Mouse (Mus musculus): ENCODE data around the gene Bend6.

Bend6 gene

GRCm38 (mm10) chr1:33907421-33908190 is at the start of gene Bend6:
Gene Bend6, minus strand, starts transcription at chr1:33907816.
- in situ Hi-C loops (cut with MboI; ENCODE audit: unreplicated experiment in 2 of 2) = no loop called here

- in situ Hi-C loops (cut with MboI; ENCODE audit: unreplicated experiment in 2 of 2) = no loop called here
Measured at GRCm38 (mm10) chr1:33955626-33956025, 48.0 kb upstream of the Bend6 start.

GRCm38 (mm10) chr1:33948511-33948910 is 40.9 kb upstream of the Bend6 start:
- in situ Hi-C loops (cut with MboI; ENCODE audit: unreplicated experiment in 2 of 2) = no loop called here

GRCm38 (mm10) chr1:33947838-33948237 is 40.2 kb upstream of the Bend6 start:
- in situ Hi-C loops (cut with MboI; ENCODE audit: unreplicated experiment in 2 of 2) = no loop called here

- in situ Hi-C loops (cut with MboI; ENCODE audit: unreplicated experiment in 2 of 2) = no loop called here
Measured at GRCm38 (mm10) chr1:33946601-33947395, 39.2 kb upstream of the Bend6 start.

GRCm38 (mm10) chr1:33945756-33946155 is 38.1 kb upstream of the Bend6 start:
- in situ Hi-C loops (cut with MboI; ENCODE audit: unreplicated experiment in 2 of 2) = no loop called here

- in situ Hi-C loops (cut with MboI; ENCODE audit: unreplicated experiment in 2 of 2) = no loop called here
Measured at GRCm38 (mm10) chr1:33944977-33945750, 37.5 kb upstream of the Bend6 start.

GRCm38 (mm10) chr1:33943943-33944342 is 36.3 kb upstream of the Bend6 start:
- in situ Hi-C loops (cut with MboI; ENCODE audit: unreplicated experiment in 2 of 2) = no loop called here

GRCm38 (mm10) chr1:33942638-33943037 is 35.0 kb upstream of the Bend6 start:
- in situ Hi-C loops (cut with MboI; ENCODE audit: unreplicated experiment in 2 of 2) = no loop called here

GRCm38 (mm10) chr1:33940364-33940928 is 32.8 kb upstream of the Bend6 start:
- in situ Hi-C loops (cut with MboI; ENCODE audit: unreplicated experiment in 2 of 2) = no loop called here

- in situ Hi-C loops (cut with MboI; ENCODE audit: unreplicated experiment in 2 of 2) = no loop called here
Measured at GRCm38 (mm10) chr1:33939828-33940227, 32.2 kb upstream of the Bend6 start.

- in situ Hi-C loops (cut with MboI; ENCODE audit: unreplicated experiment in 2 of 2) = no loop called here
Measured at GRCm38 (mm10) chr1:33935946-33936345, 28.3 kb upstream of the Bend6 start.

GRCm38 (mm10) chr1:33932845-33933499 is 25.4 kb upstream of the Bend6 start:
- in situ Hi-C loops (cut with MboI; ENCODE audit: unreplicated experiment in 2 of 2) = no loop called here

GRCm38 (mm10) chr1:33932196-33932595 is 24.6 kb upstream of the Bend6 start:
- in situ Hi-C loops (cut with MboI; ENCODE audit: unreplicated experiment in 2 of 2) = no loop called here

GRCm38 (mm10) chr1:33931791-33932190 is 24.2 kb upstream of the Bend6 start:
- in situ Hi-C loops (cut with MboI; ENCODE audit: unreplicated experiment in 2 of 2) = no loop called here

GRCm38 (mm10) chr1:33927466-33927865 is 19.9 kb upstream of the Bend6 start:
- in situ Hi-C loops (cut with MboI; ENCODE audit: unreplicated experiment in 2 of 2) = no loop called here

- in situ Hi-C loops (cut with MboI; ENCODE audit: unreplicated experiment in 2 of 2) = no loop called here
Measured at GRCm38 (mm10) chr1:33925283-33925682, 17.7 kb upstream of the Bend6 start.

GRCm38 (mm10) chr1:33922975-33923374 is 15.4 kb upstream of the Bend6 start:
- in situ Hi-C loops (cut with MboI; ENCODE audit: unreplicated experiment in 2 of 2) = no loop called here

GRCm38 (mm10) chr1:33916554-33916953 is 8.9 kb upstream of the Bend6 start:
- in situ Hi-C loops (cut with MboI; ENCODE audit: unreplicated experiment in 2 of 2) = no loop called here

GRCm38 (mm10) chr1:33911589-33911988 is 4.0 kb upstream of the Bend6 start:
- in situ Hi-C loops (cut with MboI; ENCODE audit: unreplicated experiment in 2 of 2) = no loop called here

All from v-Abl transformed pro-B cells (cell line).